Mouse (Mus musculus): ENCODE results near the gene Myo18a.
"Not testable (repeated sequence)": the region's sequence is repeated elsewhere in the genome, so short reads cannot be mapped to it uniquely, and the experiment has no call there.

DNA sequence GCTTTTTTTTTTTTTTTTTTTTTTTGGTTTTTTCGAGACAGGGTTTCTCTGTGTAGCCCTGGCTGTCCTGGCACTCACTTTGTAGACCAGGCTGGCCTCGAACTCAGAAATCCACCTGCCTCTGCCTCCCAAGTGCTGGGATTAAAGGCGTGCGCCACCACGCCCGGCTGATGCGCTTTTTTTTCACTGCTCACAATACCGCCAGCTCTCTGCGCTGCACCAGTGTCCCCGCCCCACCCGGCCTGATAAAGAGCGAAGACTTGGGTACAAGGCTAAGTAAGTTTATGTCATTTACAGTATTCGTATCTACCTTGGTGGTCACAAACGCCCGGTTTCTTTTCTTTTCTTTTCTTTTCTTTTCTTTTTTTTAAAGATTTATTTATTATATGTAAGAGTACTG is 15.9 kb upstream of the Myo18a start:
- TF ChIP-seq CTCF (IDR thresholded peaks at IDR 0.05; ENCODE audit: insufficient read depth, low read length); POLR2A (IDR thresholded peaks at IDR 0.05; ENCODE audit: borderline replicate concordance, extremely low read depth, low read depth, low read length): not testable (repeated sequence)

Data from lung, adult 2 months (tissue).